Mouse (Mus musculus) liver, adult 2 months (tissue): ENCODE measurements around the gene Scoc. TPM values are rescaled to one million over a fixed set of nuclear protein-coding genes. Genes with fewer than 3 reads are reported as not detected.

Experiments used
- DNase-seq: peaks from one replicate; pipeline ENCODE4 v3.0.0-alpha.2; 2011; ENCODE audit warnings: low read depth, low spot score; ENCODE audit errors: extremely low read depth
- H3K27ac ChIP-seq: fragments of 200-500 bp; replicated peaks from 2 replicates; pipeline ENCODE4 v1.5.1; 2012; ENCODE audit warnings: low read depth, mild to moderate bottlenecking, control low read depth, inconsistent platforms, low read length; ENCODE audit not compliant: insufficient read depth
- H3K27me3 ChIP-seq: fragments of 200-500 bp; 2 replicates; pipeline ENCODE4 v1.6.1; 2012; ENCODE audit warnings: mild to moderate bottlenecking, moderate library complexity, low read length, inconsistent platforms; ENCODE audit not compliant: control insufficient read depth, insufficient read depth
- H3K36me3 ChIP-seq: fragments of 200-500 bp; 2 replicates; pipeline ENCODE4 v1.6.1; 2012; ENCODE audit warnings: low read length, inconsistent platforms; ENCODE audit not compliant: control insufficient read depth, insufficient read depth
- H3K4me1 ChIP-seq: fragments of 200-500 bp; 2 replicates; pipeline ENCODE4 v1.6.1; 2011; ENCODE audit warnings: low read length; ENCODE audit not compliant: control insufficient read depth, insufficient read depth
- H3K4me3 ChIP-seq: fragments of 200-500 bp; 2 replicates; pipeline ENCODE4 v1.5.1; 2011; ENCODE audit warnings: low read depth, mild to moderate bottlenecking, control low read depth, low read length, moderate library complexity; ENCODE audit not compliant: insufficient read depth
- H3K79me2 ChIP-seq: fragments of 200-500 bp; 2 replicates; pipeline ENCODE4 v1.6.1; 2012; ENCODE audit warnings: inconsistent platforms, mild to moderate bottlenecking, low read length, moderate library complexity; ENCODE audit not compliant: control insufficient read depth, insufficient read depth
- H3K9ac ChIP-seq: fragments of 200-500 bp; 2 replicates; pipeline ENCODE4 v1.6.1; 2012; ENCODE audit warnings: low read depth, mild to moderate bottlenecking, control low read depth, inconsistent platforms, low read length
- CTCF ChIP-seq: fragments of 200-500 bp; IDR thresholded peaks from 2 replicates; pipeline ENCODE4 v1.5.1; 2011; ENCODE audit warnings: low read depth, low read length, control low read depth
- POLR2A ChIP-seq: fragments of 200-500 bp; IDR thresholded peaks from 2 replicates; pipeline ENCODE4 v1.6.1; 2011; ENCODE audit warnings: low read length, control low read depth; ENCODE audit not compliant: insufficient read depth; ENCODE audit errors: extremely low read depth
- WGBS: fragments of 180-500 bp; shearing (Covaris S2); methylation state at CpG from one replicate; pipeline ENCODE4 v1.1.7; 2018; 5-methylcytosine and 5-hydroxymethylcytosine counted together
- polyA plus RNA-seq: library from polyadenylated mRNA; depleted of rRNA; stranded (reverse); fragments of >200 nt; gene quantifications from 2 replicates; pipeline ENCODE4 v1.2.3, GENCODE M21; 2012
- total RNA-seq: library from RNA; depleted of rRNA; stranded (reverse); fragments of >200 nt; gene quantifications from 2 replicates; pipeline ENCODE4 v1.2.3, GENCODE M21; 2014

Gene Scoc
- total and polyA plus RNA-seq, 2 experiments: 3.5 to 9.3 TPM

DNA sequence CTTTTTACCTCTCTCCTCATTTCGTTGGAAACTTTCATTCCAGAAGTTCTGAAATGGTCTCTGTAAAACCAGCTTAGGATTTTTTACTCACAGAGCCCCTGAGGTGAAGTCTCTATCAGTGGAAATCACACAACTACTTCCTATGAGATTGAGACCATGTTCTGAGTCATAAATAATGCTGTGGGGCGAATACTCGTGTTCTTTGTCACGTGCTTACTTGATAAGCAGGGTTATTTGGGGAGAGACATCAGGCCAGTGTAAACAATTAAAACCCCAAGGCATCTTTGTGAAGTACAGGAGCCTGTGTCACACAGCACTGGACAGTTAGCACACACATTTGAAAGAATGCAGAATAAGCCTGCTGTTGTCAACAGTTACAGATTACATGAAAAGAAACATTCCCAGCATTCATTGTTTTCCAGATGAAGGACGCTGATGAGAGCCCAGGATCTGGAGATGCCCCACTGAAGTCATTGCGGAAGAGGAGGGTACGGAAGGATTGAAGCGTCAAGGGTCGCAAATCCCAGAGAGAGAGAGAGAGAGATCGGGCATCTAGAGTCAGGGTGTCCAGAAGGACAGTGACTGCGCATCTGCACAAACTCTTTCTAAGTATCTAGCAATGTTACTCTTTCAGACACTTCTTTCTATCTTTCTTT is 32.0 kb downstream of the Scoc start:
- no peak overlapping the region for H3K9ac ChIP-seq
- no peak overlapping the region for H3K27ac ChIP-seq

GRCm38 (mm10) chr8:83425202-83425601 is 33.0 kb downstream of the Scoc start:
- Histone ChIP-seq H3K4me3 (no peak overlapping the region), H3K9ac (no peak overlapping the region), H3K79me2 (no peaks in the 10 kb centered on the region), H3K27me3 (no peaks in the 10 kb centered on the region), H3K4me1 (no peaks in the 10 kb centered on the region), H3K36me3 (no peaks in the 10 kb centered on the region), H3K27ac (no peak overlapping the region)
- TF ChIP-seq CTCF (no peak), POLR2A (no peak)
- 87% methylated on average over 6 of the region's 6 CpGs for WGBS
- DNase-seq: no peak

More for the DNA sequence above, 32.0 kb downstream of the Scoc start:
- Histone ChIP-seq H3K4me3 (no peak overlapping the region), H3K27me3 (no peaks in the 10 kb centered on the region), H3K79me2 (no peaks in the 10 kb centered on the region), H3K36me3 (no peaks in the 10 kb centered on the region), H3K4me1 (no peaks in the 10 kb centered on the region)
- whole genome bisulfite sequencing: 75% methylated on average over 11 of the region's 11 CpGs
- no peak for DNase-seq
- TF ChIP-seq CTCF (no peak), POLR2A (no peak)

GRCm38 (mm10) chr8:83423032-83423825 is 35.0 kb downstream of the Scoc start:
- TF ChIP-seq CTCF (no peak), POLR2A (no peak)
- Histone ChIP-seq H3K4me1 (no peaks in the 10 kb centered on the region), H3K9ac (no peak overlapping the region), H3K4me3 (no peak overlapping the region), H3K27ac (no peak overlapping the region), H3K79me2 (no peaks in the 10 kb centered on the region), H3K27me3 (no peaks in the 10 kb centered on the region), H3K36me3 (no peaks in the 10 kb centered on the region)
- WGBS: 70% methylated on average over 13 of the region's 13 CpGs
- DNase-seq: no peak

- DNase-seq: no peak
- no peak overlapping the region for H3K9ac ChIP-seq
- no peak for TF ChIP-seq POLR2A
- TF ChIP-seq CTCF: no peak
- H3K4me1 ChIP-seq: no peaks in the 10 kb centered on the region
- no peak overlapping the region for H3K4me3 ChIP-seq
- no peak overlapping the region for H3K27ac ChIP-seq
- H3K79me2 ChIP-seq: no peaks in the 10 kb centered on the region
- no peaks in the 10 kb centered on the region for H3K36me3 ChIP-seq
- WGBS: 89% methylated on average over 1 of the region's 1 CpGs
- H3K27me3 ChIP-seq: no peaks in the 10 kb centered on the region
These were observed 36.8 kb downstream of the Scoc start for GRCm38 (mm10) chr8:83421354-83421753.

DNA sequence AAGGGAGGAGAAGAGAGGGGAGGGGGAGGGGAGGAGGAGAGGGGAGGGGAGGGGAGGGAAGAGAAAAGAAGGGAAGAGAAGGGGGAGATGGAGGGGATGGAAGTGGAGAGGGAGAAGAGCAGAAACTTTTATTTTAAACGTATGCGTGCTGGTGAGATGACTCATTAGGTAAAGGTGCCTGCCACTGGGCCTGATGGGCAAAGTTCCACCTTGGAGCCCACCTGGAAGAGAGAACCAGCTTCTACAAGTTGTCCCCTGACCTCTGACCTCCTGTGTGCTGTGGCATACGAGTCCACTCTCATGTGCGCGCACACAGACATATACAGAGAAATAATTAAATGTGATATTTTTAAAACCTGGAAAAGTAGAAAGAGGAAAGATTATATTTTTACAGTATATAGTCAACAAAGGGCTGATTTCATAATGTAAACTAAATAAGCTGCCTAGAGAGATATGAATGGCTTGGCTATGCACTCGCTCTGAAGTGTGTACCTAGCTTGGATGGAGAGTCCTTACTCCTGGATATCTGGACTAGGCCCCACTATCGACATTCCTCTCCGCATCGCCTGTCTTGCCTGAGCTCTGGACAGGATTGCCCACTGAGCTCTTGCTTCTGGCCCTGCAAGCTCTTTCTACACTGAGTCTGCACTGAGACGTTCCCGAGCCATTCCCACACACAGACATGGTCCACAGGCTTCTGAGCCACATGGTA is 39.2 kb downstream of the Scoc start:
- no peak overlapping the region for H3K27ac ChIP-seq

More for the DNA sequence above, 39.2 kb downstream of the Scoc start:
- no peaks in the 10 kb centered on the region for H3K27me3 ChIP-seq
- TF ChIP-seq CTCF (no peak), POLR2A (no peak)
- H3K79me2 ChIP-seq: no peaks in the 10 kb centered on the region
- H3K4me3 ChIP-seq: no peak overlapping the region
- H3K4me1 ChIP-seq: no peaks in the 10 kb centered on the region
- no peak for DNase-seq
- H3K36me3 ChIP-seq: no peaks in the 10 kb centered on the region
- H3K9ac ChIP-seq: no peak overlapping the region
- 92% methylated on average over 11 of the region's 11 CpGs for WGBS
